Mouse (Mus musculus): ENCODE measurements around the gene Kidins220. TPM values are rescaled to one million over a fixed set of nuclear protein-coding genes. Genes with fewer than 3 reads are reported as not detected.
A peak's percentile ranks its signal among the peaks of the same experiment; 100 is the strongest.

Kidins220 gene
- 141 and 143 TPM in 2 replicates for polyA plus RNA-seq (2015; fragmentation: Nextera tagmentation; extraction: Ambion mirVana)

GRCm38 (mm10) chr12:24974446-24975114 lies at the start of gene Kidins220:
Gene Kidins220 (plus strand): TSS chr12:24974925.
- 15% methylated on average over 29 of the region's 29 CpGs for WGBS
- Histone ChIP-seq H3K9ac (replicated peaks) (peak within 1 kb of the TSS; percentile 89), H3K4me3 (peak within 1 kb of the TSS; percentile 83), H3K27ac (replicated peaks) (peak within 1 kb of the TSS; percentile 96), H3K9me3 (no peaks in the 10 kb centered on the region), H3K36me3 (0 out of 2 replicates have a peak, but pooled peaks cover 3% of the 10 kb centered on the region), H3K4me2 (replicated peaks) (peak within 1 kb of the TSS; percentile 38), H3K27me3 (no peaks in the 10 kb centered on the region), H3K4me1 (peaks cover 18% of the 10 kb centered on the region)
- peak; percentile 88 for ATAC-seq (replicated peaks)

DNA sequence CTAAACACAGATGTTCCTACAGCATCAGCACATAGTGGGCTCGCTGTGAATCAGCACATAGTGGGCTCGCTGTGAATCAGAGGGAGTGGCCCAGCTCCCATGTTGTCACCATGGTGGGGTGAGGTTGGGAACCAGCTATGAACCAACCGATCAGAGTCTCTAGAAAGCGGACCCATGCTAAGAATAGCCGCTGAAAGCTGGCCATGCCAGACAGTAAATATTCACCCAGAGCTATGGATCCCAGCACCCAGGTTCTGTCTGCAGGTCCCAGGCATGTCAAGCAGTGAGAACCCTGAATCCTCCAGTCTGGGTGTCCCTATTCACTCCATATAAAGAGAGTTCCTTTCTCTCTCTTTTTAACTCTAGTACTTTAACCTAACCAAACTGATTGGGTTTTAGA lies 49.4 kb upstream of the Kidins220 start:
- 88% methylated on average over 5 of the region's 5 CpGs for WGBS
- no peak overlapping the region for H3K9ac ChIP-seq (replicated peaks)
- no peaks in the 10 kb centered on the region for H3K36me3 ChIP-seq
- no peak for ATAC-seq (replicated peaks)
- no peak overlapping the region for H3K27ac ChIP-seq (replicated peaks)
- H3K4me3 ChIP-seq, result no peak overlapping the region
- no peak overlapping the region for H3K4me2 ChIP-seq (replicated peaks)
- H3K9me3 ChIP-seq, result no peaks in the 10 kb centered on the region
- H3K27me3 ChIP-seq, result no peaks in the 10 kb centered on the region
- peaks cover 14% of the 10 kb centered on the region for H3K4me1 ChIP-seq

DNA sequence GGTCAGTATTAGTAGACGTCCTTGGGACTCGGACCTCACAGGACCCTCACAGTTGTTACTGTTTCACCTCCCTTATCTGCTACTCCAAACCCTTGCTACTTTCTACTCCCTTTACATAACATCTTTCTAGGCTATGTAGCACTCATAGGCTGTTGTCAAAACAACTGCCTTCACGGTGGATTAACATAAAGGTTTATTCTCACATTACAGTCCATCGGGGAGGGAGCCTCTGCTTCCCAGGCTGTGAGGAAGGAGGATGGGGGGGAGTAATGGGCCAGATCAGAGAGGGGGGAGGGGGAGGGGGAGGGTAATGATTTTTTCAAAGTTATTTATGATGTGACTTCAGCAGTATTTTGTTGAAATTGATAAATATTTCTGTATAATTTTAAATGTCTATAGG lies 49.0 kb upstream of the Kidins220 start:
- Histone ChIP-seq H3K27ac (replicated peaks) (no peak overlapping the region), H3K9me3 (no peaks in the 10 kb centered on the region), H3K4me3 (no peak overlapping the region), H3K9ac (replicated peaks) (no peak overlapping the region), H3K27me3 (no peaks in the 10 kb centered on the region), H3K4me2 (replicated peaks) (no peak overlapping the region), H3K4me1 (peaks cover 14% of the 10 kb centered on the region), H3K36me3 (no peaks in the 10 kb centered on the region)
- whole genome bisulfite sequencing, result 43% methylated on average over 4 of the region's 4 CpGs
- ATAC-seq (replicated peaks), result no peak

DNA sequence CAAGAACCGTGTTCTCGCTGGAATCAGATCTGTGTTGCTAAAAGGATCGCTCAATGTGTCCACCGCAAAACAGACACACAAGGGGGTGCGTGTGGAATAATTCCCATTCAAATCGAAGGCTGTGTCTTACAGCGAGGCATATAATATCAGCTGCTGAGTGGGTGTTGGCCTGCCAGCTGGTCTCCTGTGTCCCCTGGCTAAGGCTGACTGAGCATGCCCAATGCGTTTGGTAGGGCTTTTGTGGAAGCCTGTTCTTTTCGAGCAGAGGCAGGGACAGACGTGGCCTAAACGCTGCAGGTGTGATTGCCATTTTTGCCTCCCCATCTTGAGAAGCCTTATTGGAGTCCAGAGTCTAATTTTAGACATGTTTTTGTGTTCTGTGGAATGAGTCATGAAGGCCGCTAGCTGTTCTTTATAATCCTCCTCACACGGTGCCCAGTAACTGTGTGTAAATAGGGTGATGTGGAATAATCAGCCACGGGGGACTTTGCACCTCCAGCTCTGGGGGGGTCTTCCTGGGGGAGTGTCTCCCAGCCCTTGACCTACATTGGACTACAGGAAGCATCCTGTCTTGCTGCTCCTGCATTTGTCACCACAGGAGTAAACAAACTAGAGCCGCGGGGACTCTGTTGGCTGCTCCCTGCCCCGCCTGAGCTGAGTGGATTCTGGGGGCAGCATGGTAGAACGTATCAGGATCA lies 46.5 kb upstream of the Kidins220 start:
- H3K4me2 ChIP-seq (replicated peaks), result no peak overlapping the region

GRCm38 (mm10) chr12:24929043-24929442 lies 45.7 kb upstream of the Kidins220 start:
- no peak overlapping the region for H3K4me3 ChIP-seq
- ATAC-seq (replicated peaks), result no peak
- H3K27me3 ChIP-seq, result no peaks in the 10 kb centered on the region
- 0 out of 2 replicates have a peak overlapping the region, but pooled peaks have one; percentile 19 for H3K27ac ChIP-seq (replicated peaks)
- peaks cover 20% of the 10 kb centered on the region for H3K4me1 ChIP-seq
- H3K36me3 ChIP-seq, result no peaks in the 10 kb centered on the region
- no peak overlapping the region for H3K4me2 ChIP-seq (replicated peaks)
- no peak overlapping the region for H3K9ac ChIP-seq (replicated peaks)
- no peaks in the 10 kb centered on the region for H3K9me3 ChIP-seq
- 56% methylated on average over 7 of the region's 7 CpGs for WGBS

More for the DNA sequence above, 46.5 kb upstream of the Kidins220 start:
- Histone ChIP-seq H3K27me3 (no peaks in the 10 kb centered on the region), H3K36me3 (no peaks in the 10 kb centered on the region), H3K9ac (replicated peaks) (no peak overlapping the region), H3K4me1 (peaks cover 15% of the 10 kb centered on the region), H3K4me3 (no peak overlapping the region), H3K27ac (replicated peaks) (peak overlapping the region; percentile 72), H3K9me3 (no peaks in the 10 kb centered on the region)
- peak; percentile 60 for ATAC-seq (replicated peaks)
- 52% methylated on average over 18 of the region's 18 CpGs for whole genome bisulfite sequencing

DNA sequence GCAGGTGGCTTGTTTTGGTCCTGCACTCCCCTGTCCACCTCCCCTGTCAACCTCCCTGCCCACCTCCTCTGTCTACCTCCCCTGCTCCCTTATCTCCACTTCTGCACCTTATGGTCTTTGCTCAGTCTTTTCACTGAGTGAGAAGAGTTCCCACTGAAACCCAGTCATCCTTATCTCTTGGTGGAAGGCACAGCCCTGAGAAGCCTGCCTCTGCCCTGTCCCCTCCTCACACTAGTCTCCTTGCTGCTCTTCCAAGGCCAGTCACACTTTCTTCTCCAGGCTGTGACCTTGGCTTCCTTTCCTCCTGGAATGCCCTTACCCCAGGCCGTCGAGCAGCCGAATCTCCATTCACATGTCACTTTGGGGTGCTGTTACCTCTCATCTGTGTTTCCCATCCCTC lies 44.0 kb upstream of the Kidins220 start:
- peaks cover 17% of the 10 kb centered on the region for H3K4me1 ChIP-seq
- WGBS, result 88% methylated on average over 3 of the region's 3 CpGs

GRCm38 (mm10) chr12:24932120-24932519 lies 42.6 kb upstream of the Kidins220 start:
- ATAC-seq (replicated peaks), result no peak
- Histone ChIP-seq H3K4me1 (peaks cover 17% of the 10 kb centered on the region), H3K9ac (replicated peaks) (no peak overlapping the region), H3K36me3 (peaks cover 6% of the 10 kb centered on the region; the same call in 1 of the 2 replicates), H3K27me3 (no peaks in the 10 kb centered on the region), H3K27ac (replicated peaks) (no peak overlapping the region), H3K4me2 (replicated peaks) (no peak overlapping the region), H3K9me3 (no peaks in the 10 kb centered on the region), H3K4me3 (no peak overlapping the region)
- 68% methylated on average over 6 of the region's 6 CpGs for WGBS

More for the DNA sequence above, 44.0 kb upstream of the Kidins220 start:
- Histone ChIP-seq H3K9ac (replicated peaks) (no peak overlapping the region), H3K27me3 (no peaks in the 10 kb centered on the region), H3K27ac (replicated peaks) (no peak overlapping the region), H3K36me3 (peaks cover 6% of the 10 kb centered on the region; the same call in 1 of the 2 replicates), H3K4me2 (replicated peaks) (no peak overlapping the region), H3K9me3 (no peaks in the 10 kb centered on the region), H3K4me3 (no peak overlapping the region)
- ATAC-seq (replicated peaks), result no peak

DNA sequence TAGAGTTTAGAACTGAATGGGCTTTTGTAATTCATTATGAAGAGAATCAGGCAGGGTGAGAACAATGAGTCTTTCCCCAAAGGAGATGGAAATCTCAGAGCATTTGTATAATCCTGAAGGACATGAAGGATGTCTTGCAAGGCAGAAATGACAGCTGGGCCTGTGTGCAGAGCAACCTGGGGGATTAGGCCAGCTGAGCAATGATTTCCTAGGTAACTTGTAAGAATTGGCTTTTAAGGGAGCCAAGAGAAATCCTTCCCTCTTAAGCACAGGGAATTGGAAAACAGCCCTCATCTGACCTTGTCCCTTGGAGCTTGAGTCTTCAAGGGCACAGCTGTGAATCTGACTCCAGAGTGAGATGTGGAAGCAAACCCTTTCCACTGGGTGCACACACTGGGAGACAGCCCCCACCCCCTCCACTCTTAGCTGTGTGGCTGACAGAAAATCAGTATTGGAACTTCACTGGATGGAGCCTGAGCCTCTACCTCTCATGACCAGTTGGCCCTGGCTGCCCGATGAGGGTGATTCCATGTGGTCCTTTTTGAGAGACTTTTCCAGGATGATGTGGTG lies 41.4 kb upstream of the Kidins220 start:
- H3K9me3 ChIP-seq, result no peaks in the 10 kb centered on the region
- peaks cover 6% of the 10 kb centered on the region; the same call in 1 of the 2 replicates for H3K36me3 ChIP-seq
- H3K9ac ChIP-seq (replicated peaks), result no peak overlapping the region
- no peaks in the 10 kb centered on the region for H3K27me3 ChIP-seq
- peaks cover 9% of the 10 kb centered on the region for H3K4me1 ChIP-seq
- no peak overlapping the region for H3K4me3 ChIP-seq
- ATAC-seq (replicated peaks), result no peak
- WGBS, result 91% methylated on average over 1 of the region's 1 CpGs
- no peak overlapping the region for H3K4me2 ChIP-seq (replicated peaks)
- H3K27ac ChIP-seq (replicated peaks), result no peak overlapping the region

GRCm38 (mm10) chr12:24933996-24934395 lies 40.7 kb upstream of the Kidins220 start:
- no peak for ATAC-seq (replicated peaks)
- Histone ChIP-seq H3K9me3 (no peaks in the 10 kb centered on the region), H3K4me1 (0 out of 2 replicates have a peak, but pooled peaks cover 6% of the 10 kb centered on the region), H3K27me3 (no peaks in the 10 kb centered on the region), H3K27ac (replicated peaks) (no peak overlapping the region), H3K4me3 (no peak overlapping the region), H3K9ac (replicated peaks) (no peak overlapping the region), H3K4me2 (replicated peaks) (no peak overlapping the region), H3K36me3 (peaks cover 6% of the 10 kb centered on the region; the same call in 1 of the 2 replicates)
- 92% methylated on average over 3 of the region's 3 CpGs for WGBS

DNA sequence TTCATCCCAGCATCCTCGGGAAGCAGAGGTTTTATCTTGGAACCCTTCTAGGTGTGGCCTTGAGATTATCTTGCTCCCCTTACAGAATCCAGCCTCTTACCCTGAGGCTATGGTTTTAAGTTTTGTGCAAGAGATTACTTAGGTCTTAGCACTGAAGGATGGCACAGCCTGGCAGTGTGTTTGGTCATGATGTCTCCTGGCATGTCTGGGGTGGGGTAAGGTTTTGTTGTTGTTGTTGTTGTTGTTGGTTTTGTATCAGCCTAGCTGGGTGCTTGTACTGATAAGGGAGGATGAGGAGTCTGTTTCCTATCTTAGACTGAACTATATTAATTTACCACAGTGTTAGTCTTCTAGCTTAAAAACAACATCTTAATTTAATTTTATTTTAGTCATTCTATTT lies 38.4 kb upstream of the Kidins220 start:
- no peak for ATAC-seq (replicated peaks)
- Histone ChIP-seq H3K4me3 (no peak overlapping the region), H3K9me3 (no peaks in the 10 kb centered on the region), H3K36me3 (peaks cover 26% of the 10 kb centered on the region), H3K9ac (replicated peaks) (no peak overlapping the region), H3K27me3 (no peaks in the 10 kb centered on the region), H3K27ac (replicated peaks) (no peak overlapping the region), H3K4me2 (replicated peaks) (no peak overlapping the region), H3K4me1 (0 out of 2 replicates have a peak, but pooled peaks cover 6% of the 10 kb centered on the region)
- 73% methylated on average over 1 of the region's 1 CpGs for WGBS

GRCm38 (mm10) chr12:24939372-24939771 lies 35.4 kb upstream of the Kidins220 start:
- no peak overlapping the region for H3K9ac ChIP-seq (replicated peaks)
- H3K36me3 ChIP-seq, result peaks cover 40% of the 10 kb centered on the region
- H3K27me3 ChIP-seq, result no peaks in the 10 kb centered on the region
- 91% methylated on average over 8 of the region's 8 CpGs for WGBS
- no peaks in the 10 kb centered on the region for H3K4me1 ChIP-seq
- H3K27ac ChIP-seq (replicated peaks), result no peak overlapping the region
- no peaks in the 10 kb centered on the region for H3K9me3 ChIP-seq
- H3K4me2 ChIP-seq (replicated peaks), result no peak overlapping the region
- no peak for ATAC-seq (replicated peaks)
- H3K4me3 ChIP-seq, result no peak overlapping the region

GRCm38 (mm10) chr12:24942619-24943287 lies 32.0 kb upstream of the Kidins220 start:
- Histone ChIP-seq H3K27me3 (no peaks in the 10 kb centered on the region), H3K4me2 (replicated peaks) (no peak overlapping the region), H3K36me3 (peaks cover 41% of the 10 kb centered on the region), H3K9me3 (no peaks in the 10 kb centered on the region), H3K27ac (replicated peaks) (no peak overlapping the region), H3K9ac (replicated peaks) (no peak overlapping the region), H3K4me3 (no peak overlapping the region), H3K4me1 (no peaks in the 10 kb centered on the region)
- 89% methylated on average over 9 of the region's 9 CpGs for WGBS
- ATAC-seq (replicated peaks), result no peak

Measured in forebrain, embryonic 15.5 days (tissue).